Mouse (Mus musculus): ENCODE measurements around the gene Xaf1.

- TF ChIP-seq CTCF (conservative IDR thresholded peaks at IDR 0.05; ENCODE audit: insufficient read depth, insufficient read length, low read depth, low read length) (no peak), POLR2A (IDR thresholded peaks at IDR 0.05; ENCODE audit: low read depth, low read length) (no peak)
Observed at GRCm38 (mm10) chr11:72353186-72353585, 51.8 kb downstream of the Xaf1 start.
